Mouse (Mus musculus) cerebellum, adult (tissue): Measurements from ENCODE around the gene Ankrd44.

Experiments
- ATAC-seq: cut with Nextera tagmentation; 2 replicates; pipeline ENCODE4 v1.9.2; 2017; ENCODE audit warnings: mild to moderate bottlenecking, moderate library complexity, mixed read lengths; ENCODE audit not compliant: insufficient number of reproducible peaks, low FRiP score, low TSS enrichment

Ankrd44 gene

DNA sequence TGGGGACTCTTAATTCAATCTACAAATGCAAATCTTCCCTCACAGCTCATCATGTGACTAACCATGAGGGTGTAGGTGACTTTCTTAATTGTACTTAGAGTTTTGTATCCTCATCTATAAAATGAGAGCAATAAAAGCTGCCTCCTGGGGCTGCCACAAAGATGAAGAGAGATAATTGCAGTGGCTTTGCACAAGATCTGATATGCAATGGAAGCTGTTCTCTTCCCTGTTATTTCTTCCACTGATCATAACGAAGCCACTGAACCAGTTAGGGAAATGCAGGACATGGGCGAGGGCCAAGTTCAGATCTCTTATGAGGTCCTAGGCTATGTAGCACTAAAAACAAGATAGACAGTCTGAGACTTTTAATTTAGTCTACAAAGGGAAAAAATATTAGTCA is 258.2 kb downstream of the Ankrd44 start:
- ATAC-seq, result no peak

DNA sequence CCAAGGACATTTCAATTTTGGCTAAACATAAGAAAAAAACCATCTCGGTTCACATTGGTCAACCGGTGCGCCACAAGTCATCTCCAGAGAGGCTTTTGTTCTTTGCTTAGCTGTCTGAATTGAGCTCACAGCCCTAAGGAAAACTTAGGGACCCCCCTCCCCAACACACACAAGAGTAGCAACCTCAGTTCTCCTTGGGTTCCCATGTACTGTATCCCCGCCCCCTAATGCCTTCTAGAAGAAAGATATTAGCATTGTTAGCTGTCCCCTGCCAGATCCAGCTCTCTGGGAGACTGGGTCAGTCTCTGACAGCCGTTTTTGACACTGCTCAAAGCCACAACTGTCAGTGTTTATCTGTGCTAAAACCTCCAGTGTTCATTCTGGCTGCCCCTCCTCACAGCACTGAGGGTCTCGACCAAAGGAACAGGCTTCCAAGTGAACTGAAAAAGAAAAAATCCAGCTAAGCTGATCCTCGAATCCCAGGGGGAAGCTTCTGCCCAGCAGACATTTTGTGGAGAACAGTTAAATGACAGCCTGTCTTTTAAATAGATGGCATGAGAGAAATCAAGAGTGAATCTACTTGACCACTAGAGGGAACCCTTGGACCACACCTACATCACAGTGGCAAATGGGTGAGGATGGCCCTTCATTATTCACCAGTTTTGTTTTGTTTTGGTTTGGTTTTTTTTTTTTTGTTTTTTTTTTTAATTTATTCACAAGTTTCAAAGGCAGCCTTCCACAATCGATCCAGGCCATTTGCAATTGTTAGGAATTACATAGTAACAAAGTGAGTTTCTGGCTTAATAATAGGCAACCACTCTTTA is 260.4 kb downstream of the Ankrd44 start:
- ATAC-seq, result peak; percentile 67

GRCm38 (mm10) chr1:54665095-54665494 is 261.1 kb downstream of the Ankrd44 start:
- no peak for ATAC-seq

- no peak for ATAC-seq
Observed at GRCm38 (mm10) chr1:54660674-54661073, 265.5 kb downstream of the Ankrd44 start.

- no peak for ATAC-seq
Observed at GRCm38 (mm10) chr1:54658558-54658957, 267.6 kb downstream of the Ankrd44 start.

GRCm38 (mm10) chr1:54648237-54648636 is 277.9 kb downstream of the Ankrd44 start:
- ATAC-seq, result no peak

DNA sequence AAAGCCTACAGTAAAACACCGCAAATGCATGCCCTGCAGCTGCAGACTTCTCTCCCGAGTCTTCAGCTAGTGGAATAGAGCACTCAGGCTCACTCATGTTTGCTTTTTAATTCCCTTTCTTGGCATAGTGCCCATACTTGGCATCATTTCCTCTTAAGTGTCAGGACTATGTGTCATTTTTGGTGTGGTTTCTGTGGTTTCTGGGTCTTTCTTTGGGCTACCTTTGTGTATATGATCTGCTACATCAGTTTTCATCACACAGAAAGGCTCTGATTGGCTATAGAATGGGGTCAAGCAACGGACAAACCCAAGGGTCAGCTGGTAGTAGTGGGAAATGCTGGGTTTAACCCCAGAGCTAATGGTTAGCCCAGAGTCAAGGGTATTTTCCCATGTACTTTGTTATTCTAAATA is 278.8 kb downstream of the Ankrd44 start:
- ATAC-seq, result no peak

DNA sequence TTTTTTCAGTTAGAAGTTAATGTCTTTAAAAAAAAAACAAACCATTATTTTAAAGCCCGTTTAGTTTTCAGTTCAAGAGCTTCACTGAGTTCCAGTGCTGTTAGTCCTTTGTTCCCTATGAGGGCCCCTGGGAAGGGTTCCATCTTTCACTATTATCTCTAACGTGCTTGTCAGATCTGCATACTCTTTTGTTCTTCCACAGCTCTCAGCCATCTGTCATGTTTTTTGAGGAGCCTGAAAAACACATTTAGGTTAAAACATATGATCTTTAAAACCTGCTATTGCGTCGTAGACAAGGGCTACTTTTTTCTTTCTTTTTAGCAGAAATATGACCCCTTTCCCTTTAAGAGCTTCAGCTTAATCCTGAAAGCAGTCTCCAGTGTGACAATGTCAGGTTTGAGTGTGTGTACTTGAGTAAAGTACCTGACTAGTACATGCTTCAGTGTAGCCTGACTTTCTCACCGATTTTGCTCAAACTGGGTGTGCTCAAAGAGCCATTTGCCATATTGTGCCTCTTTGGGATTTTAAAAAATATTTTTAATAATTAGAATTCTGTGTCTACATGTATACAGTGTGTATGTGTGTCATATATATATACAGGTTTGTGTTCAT is 285.9 kb downstream of the Ankrd44 start:
- no peak for ATAC-seq

- ATAC-seq, result no peak
Observed at GRCm38 (mm10) chr1:54639506-54640078, 286.6 kb downstream of the Ankrd44 start.

- no peak for ATAC-seq
Observed at GRCm38 (mm10) chr1:54639076-54639475, 287.1 kb downstream of the Ankrd44 start.

- no peak for ATAC-seq
Observed at GRCm38 (mm10) chr1:54637340-54637739, 288.8 kb downstream of the Ankrd44 start.

DNA sequence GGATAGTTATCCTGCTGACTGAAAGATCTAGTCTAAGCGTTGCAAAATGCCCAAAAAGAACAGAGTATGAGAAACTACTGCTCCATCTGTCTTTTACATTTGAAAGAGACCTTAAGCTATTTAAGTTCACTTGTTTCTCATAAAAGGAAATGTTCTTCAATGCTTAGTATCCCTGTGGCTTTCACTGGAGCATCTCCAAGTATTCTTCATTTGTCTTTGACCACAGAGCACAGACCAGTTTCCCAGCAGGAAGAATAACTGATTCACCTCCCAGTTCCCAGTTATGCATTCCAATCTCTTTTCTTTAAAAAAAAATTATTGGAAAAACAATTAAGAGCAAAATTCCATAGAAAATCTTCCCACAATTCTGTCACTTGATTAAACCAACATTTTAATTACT is 297.1 kb downstream of the Ankrd44 start:
- no peak for ATAC-seq

DNA sequence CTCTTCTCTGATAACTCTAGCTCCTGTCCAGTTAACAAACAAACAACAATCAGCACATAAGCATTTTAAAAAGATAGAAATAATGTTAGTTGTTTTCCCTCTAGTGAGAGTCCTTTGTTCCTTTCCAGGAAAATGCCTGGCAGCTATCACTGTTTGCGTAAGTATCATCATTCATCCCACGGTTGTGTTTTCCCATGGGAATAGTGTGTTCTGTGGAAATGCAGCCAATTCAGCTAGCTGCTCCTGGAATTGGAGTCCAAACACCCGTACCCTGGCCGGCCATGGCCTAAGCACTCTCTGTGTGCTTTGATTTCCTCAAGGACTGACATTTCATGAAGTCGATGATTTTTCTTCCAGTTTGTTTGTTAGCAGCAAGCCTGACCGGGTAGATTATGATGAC is 311.2 kb downstream of the Ankrd44 start:
- no peak for ATAC-seq

DNA sequence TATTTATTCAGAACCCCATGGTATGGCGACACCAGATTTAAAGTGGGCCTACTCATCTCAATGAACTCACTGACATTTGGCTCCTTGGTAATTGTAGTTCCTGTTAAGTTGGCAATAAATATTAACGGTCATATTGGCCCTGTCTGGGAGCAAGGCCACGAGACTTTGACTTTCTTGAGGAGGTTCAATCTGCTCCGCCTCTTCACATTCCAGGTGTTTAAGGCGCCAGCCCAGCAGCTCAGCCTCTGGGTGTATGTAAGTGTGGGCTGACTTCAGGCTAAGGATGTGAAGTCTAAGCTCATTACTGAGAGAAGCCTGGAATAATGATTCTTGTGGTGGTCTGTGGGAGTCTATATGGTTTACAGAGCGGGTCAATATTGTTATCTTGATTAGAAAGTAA is 313.8 kb downstream of the Ankrd44 start:
- ATAC-seq, result no peak

DNA sequence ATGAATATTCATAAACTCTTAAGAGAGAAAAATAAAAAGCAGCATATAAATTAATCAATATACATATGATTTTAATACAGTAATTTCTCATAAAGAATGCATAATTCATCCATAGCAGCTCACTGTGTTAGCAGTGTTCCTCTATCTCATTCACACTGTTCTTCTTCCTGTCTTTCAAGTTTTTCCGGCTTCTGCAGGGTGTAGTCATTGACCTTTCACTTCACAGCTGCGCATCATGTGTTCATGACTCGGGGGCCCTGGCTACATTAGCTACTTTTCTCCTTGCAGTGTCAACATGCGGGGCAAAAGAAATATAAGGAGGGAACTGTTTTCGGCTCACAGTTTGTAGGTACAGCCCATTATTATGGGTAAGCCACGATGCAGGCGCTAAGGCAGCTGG is 314.3 kb downstream of the Ankrd44 start:
- ATAC-seq, result no peak

GRCm38 (mm10) chr1:54606936-54607335 is 319.3 kb downstream of the Ankrd44 start:
- ATAC-seq, result no peak

DNA sequence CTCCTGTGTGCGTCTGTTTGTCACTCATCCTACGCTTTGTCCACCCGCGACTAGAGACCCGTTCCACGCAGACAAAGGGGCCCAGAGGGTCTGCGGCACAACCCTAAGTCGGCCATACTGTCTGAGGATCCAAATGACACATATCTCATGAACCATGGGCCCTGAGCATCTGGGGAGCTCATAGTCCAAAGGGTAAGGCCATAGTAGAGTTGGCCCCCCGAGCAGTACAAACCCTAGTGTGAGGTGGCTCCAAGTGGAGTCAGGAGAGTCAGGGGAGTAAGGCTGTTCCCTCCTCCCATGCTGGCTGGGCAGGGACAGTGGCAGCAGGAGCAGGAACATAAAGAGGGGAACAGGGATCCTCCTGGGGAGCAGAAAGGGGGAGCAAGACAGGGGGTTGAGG is 324.5 kb downstream of the Ankrd44 start:
- no peak for ATAC-seq

DNA sequence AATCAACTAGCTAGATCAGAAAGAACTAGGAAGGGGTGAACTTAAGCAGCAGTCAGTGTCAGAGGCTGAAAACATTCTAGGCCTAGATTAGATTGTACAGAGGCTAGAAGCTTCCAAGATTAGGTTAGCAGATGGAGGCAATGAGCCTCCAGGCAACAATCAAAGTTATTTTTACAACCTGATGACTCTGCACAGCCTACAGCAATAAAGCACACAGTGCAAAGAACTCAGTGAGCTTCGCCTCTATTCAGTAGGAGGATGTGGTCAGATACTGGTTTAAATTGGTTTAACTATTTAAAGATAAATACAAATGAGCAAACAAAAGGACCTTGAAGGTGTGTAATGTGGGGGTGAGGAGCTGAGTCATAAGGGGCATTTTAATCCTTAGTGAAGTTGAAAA is 325.9 kb downstream of the Ankrd44 start:
- ATAC-seq, result no peak

- ATAC-seq, result no peak
Observed at GRCm38 (mm10) chr1:54597594-54598217, 328.5 kb downstream of the Ankrd44 start.

DNA sequence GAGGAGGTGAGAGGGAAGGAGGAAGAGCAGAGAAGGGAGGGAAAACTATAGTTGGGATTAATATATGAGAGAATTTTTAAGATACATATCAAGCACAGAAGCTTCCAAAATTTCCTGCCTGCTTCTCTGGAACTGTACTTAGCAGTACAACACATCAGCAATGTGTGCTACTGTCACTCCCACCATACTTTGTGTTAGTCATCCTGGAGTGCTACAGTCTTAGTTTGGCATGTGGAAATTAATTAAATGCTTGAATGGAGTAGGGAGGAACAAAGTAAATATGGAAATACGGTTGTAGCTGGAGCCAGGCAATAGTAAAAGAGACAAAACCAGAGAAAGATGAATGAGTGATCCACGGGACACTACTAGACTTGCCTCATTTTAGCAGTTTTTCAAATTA is 330.0 kb downstream of the Ankrd44 start:
- ATAC-seq, result no peak
